Mouse (Mus musculus) liver, adult 2 months (tissue): Measurements from ENCODE around the gene Usp3. TPM values are rescaled to one million over a fixed set of nuclear protein-coding genes. Genes with fewer than 3 reads are reported as not detected.

Experiments
- DNase-seq: peaks from one replicate; pipeline ENCODE4 v3.0.0-alpha.2; 2011; ENCODE audit warnings: low read depth, low spot score; ENCODE audit errors: extremely low read depth
- H3K27ac ChIP-seq: fragments of 200-500 bp; replicated peaks from 2 replicates; pipeline ENCODE4 v1.5.1; 2012; ENCODE audit warnings: low read depth, mild to moderate bottlenecking, control low read depth, inconsistent platforms, low read length; ENCODE audit not compliant: insufficient read depth
- H3K27me3 ChIP-seq: fragments of 200-500 bp; 2 replicates; pipeline ENCODE4 v1.6.1; 2012; ENCODE audit warnings: mild to moderate bottlenecking, moderate library complexity, low read length, inconsistent platforms; ENCODE audit not compliant: control insufficient read depth, insufficient read depth
- H3K36me3 ChIP-seq: fragments of 200-500 bp; 2 replicates; pipeline ENCODE4 v1.6.1; 2012; ENCODE audit warnings: low read length, inconsistent platforms; ENCODE audit not compliant: control insufficient read depth, insufficient read depth
- H3K4me1 ChIP-seq: fragments of 200-500 bp; 2 replicates; pipeline ENCODE4 v1.6.1; 2011; ENCODE audit warnings: low read length; ENCODE audit not compliant: control insufficient read depth, insufficient read depth
- H3K4me3 ChIP-seq: fragments of 200-500 bp; 2 replicates; pipeline ENCODE4 v1.5.1; 2011; ENCODE audit warnings: low read depth, mild to moderate bottlenecking, control low read depth, low read length, moderate library complexity; ENCODE audit not compliant: insufficient read depth
- H3K79me2 ChIP-seq: fragments of 200-500 bp; 2 replicates; pipeline ENCODE4 v1.6.1; 2012; ENCODE audit warnings: inconsistent platforms, mild to moderate bottlenecking, low read length, moderate library complexity; ENCODE audit not compliant: control insufficient read depth, insufficient read depth
- H3K9ac ChIP-seq: fragments of 200-500 bp; 2 replicates; pipeline ENCODE4 v1.6.1; 2012; ENCODE audit warnings: low read depth, mild to moderate bottlenecking, control low read depth, inconsistent platforms, low read length
- CTCF ChIP-seq: fragments of 200-500 bp; IDR thresholded peaks from 2 replicates; pipeline ENCODE4 v1.5.1; 2011; ENCODE audit warnings: low read depth, low read length, control low read depth
- POLR2A ChIP-seq: fragments of 200-500 bp; IDR thresholded peaks from 2 replicates; pipeline ENCODE4 v1.6.1; 2011; ENCODE audit warnings: low read length, control low read depth; ENCODE audit not compliant: insufficient read depth; ENCODE audit errors: extremely low read depth
- WGBS: fragments of 180-500 bp; shearing (Covaris S2); methylation state at CpG from one replicate; pipeline ENCODE4 v1.1.7; 2018; 5-methylcytosine and 5-hydroxymethylcytosine counted together
- polyA plus RNA-seq: library from polyadenylated mRNA; depleted of rRNA; stranded (reverse); fragments of >200 nt; gene quantifications from 2 replicates; pipeline ENCODE4 v1.2.3, GENCODE M21; 2012
- total RNA-seq: library from RNA; depleted of rRNA; stranded (reverse); fragments of >200 nt; gene quantifications from 2 replicates; pipeline ENCODE4 v1.2.3, GENCODE M21; 2014

Usp3 gene
- total and polyA plus RNA-seq, 2 experiments: 11.2 to 37.7 TPM

DNA sequence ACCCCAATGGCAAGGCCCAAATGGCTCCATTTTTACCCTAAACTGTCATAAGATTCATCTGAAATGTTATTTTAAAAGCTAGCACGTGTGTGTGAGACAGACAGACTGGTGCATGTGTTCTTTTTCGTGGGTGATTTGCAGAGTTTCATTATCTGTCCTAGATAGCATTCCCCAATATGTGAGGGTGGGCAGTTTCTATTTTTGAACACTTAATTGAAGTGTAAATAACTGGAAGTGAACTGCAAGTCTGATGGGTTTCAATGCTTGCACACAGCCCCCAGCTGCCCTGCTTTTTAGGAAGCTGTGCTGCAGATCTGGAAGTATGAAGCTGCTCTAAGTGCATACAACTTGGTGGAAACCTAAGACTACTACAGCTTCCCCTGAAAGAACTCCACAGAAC lies 77.8 kb downstream of the Usp3 start:
- Histone ChIP-seq H3K4me1 (peaks cover 15% of the 10 kb centered on the region), H3K9ac (no peak overlapping the region), H3K36me3 (peaks cover 34% of the 10 kb centered on the region), H3K27me3 (no peaks in the 10 kb centered on the region), H3K79me2 (no peaks in the 10 kb centered on the region), H3K27ac (no peak overlapping the region), H3K4me3 (no peak overlapping the region)
- TF ChIP-seq POLR2A (no peak), CTCF (no peak)
- DNase-seq: no peak
- WGBS: 74% methylated on average over 2 of the region's 2 CpGs

DNA sequence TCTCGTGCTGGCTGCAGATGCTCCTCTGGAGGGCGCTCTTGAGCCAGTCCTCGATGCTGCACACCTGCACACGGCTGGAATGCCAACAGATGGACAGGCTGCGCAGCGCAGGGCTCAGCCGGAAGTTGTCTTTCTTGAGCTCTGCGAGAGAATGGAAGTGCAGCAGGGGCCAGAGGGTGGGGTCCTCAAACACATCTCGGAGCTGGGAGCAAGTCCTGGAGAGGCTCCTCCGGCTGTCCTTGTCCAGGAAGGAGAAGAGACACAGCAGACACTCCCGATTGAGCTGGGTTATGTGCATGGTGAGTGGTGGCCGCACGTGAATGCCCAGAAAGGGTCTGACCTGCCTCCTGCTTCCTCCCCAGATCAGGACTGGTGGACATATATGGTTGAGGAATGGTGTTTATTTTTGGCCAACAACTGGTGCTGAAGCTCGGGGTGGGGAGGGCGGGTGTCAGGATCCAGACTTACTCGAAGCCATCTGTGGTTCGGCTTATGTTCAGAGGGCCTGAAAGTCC lies 78.6 kb downstream of the Usp3 start, which contains the start of gene Fbxl22:
TSS of gene Fbxl22 (minus strand) at position 338 of the 515 bp plus-strand sequence.
- Histone ChIP-seq H3K79me2 (no peaks in the 10 kb centered on the region), H3K4me3 (no peak within 1 kb of the TSS), H3K27ac (peak within 1 kb of the TSS; percentile 17; the same call in 1 of the 2 replicates), H3K27me3 (no peaks in the 10 kb centered on the region), H3K36me3 (peaks cover 30% of the 10 kb centered on the region), H3K9ac (no peak within 1 kb of the TSS), H3K4me1 (peaks cover 15% of the 10 kb centered on the region)
- no peak for DNase-seq
- TF ChIP-seq CTCF (peak; percentile 85), POLR2A (no peak)
- WGBS: 58% methylated on average over 17 of the region's 17 CpGs

DNA sequence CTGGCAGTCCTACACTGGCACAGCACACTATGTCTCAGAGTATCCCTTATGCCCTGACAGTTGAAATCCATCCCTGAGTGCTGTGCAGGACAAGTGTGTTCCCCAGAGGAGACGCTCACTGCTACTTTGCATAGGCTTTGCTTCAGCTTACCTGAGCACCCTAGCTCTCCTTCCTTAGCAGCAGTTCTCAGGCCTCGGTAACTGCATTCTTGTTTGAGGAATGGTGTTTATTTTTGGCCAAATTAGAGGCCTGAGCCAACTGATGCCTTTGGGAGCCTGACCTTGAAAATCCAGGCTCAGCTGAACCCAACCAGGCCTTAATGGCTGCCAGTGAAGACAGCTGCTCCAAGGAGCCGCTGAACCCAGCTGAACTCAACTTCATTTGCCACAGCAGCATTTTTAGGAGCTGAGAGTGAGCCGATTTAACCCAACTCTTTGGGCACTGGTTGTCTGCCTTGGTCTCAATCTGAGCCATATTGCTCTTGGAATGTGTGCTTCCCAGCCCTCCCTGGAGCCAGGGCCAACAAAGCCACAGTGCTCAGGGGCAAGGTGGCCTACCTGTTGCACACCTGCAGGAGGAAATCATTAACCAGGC lies 79.2 kb downstream of the Usp3 start:
- 58% methylated on average over 4 of the region's 4 CpGs for WGBS
- TF ChIP-seq POLR2A: no peak
- no peak for TF ChIP-seq CTCF
- no peak overlapping the region for H3K4me3 ChIP-seq
- no peak overlapping the region for H3K9ac ChIP-seq
- H3K27me3 ChIP-seq: no peaks in the 10 kb centered on the region
- peak; percentile 32 for DNase-seq
- H3K27ac ChIP-seq: peak overlapping the region; percentile 17; the same call in 1 of the 2 replicates
- H3K4me1 ChIP-seq: peaks cover 15% of the 10 kb centered on the region
- H3K79me2 ChIP-seq: no peaks in the 10 kb centered on the region
- H3K36me3 ChIP-seq: peaks cover 25% of the 10 kb centered on the region

DNA sequence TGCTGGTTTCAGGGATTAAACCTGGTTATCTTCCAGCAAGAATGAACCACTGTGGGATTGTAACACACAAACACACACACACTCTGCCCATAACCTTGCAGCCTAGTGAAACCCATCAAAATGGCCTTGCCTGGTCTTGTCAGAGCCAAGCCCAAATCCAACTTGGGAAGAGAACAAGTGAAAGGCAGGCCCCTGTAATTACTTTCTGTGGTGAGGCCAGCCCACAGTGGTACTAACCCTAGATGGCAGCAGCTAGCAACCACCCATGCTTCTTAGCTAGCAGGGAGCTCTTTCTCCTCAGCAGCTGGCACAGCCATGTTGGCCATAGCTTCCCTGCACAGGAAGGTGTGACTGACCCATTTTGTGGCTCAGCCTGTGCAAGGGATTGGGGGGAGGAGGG lies 79.8 kb downstream of the Usp3 start:
- no peak overlapping the region for H3K4me3 ChIP-seq
- no peak overlapping the region for H3K9ac ChIP-seq
- peaks cover 15% of the 10 kb centered on the region for H3K4me1 ChIP-seq
- 0 out of 2 replicates have a peak overlapping the region, but pooled peaks have one; percentile 20 for H3K27ac ChIP-seq
- no peak for DNase-seq
- TF ChIP-seq CTCF (0 out of 2 replicates have a peak, but pooled peaks have one; percentile 4), POLR2A (no peak)
- no peaks in the 10 kb centered on the region for H3K27me3 ChIP-seq
- H3K79me2 ChIP-seq: no peaks in the 10 kb centered on the region
- H3K36me3 ChIP-seq: peaks cover 20% of the 10 kb centered on the region

- peak; percentile 75 for DNase-seq
- H3K36me3 ChIP-seq: peaks cover 12% of the 10 kb centered on the region; the same call in 1 of the 2 replicates
Observed at GRCm38 (mm10) chr9:66512351-66512671, 80.6 kb downstream of the Usp3 start.

More at GRCm38 (mm10) chr9:66512351-66512671, 80.6 kb downstream of the Usp3 start:
- Histone ChIP-seq H3K4me1 (peaks cover 15% of the 10 kb centered on the region), H3K27ac (peak overlapping the region; percentile 90), H3K4me3 (peak overlapping the region; percentile 73), H3K27me3 (no peaks in the 10 kb centered on the region), H3K79me2 (no peaks in the 10 kb centered on the region), H3K9ac (peak overlapping the region; percentile 89)
- 0 out of 2 replicates have a peak, but pooled peaks have one; percentile 4 for TF ChIP-seq CTCF
- TF ChIP-seq POLR2A: peak; percentile 78; the same call in 1 of the 2 replicates
- 0% methylated on average over 8 of the region's 8 CpGs for WGBS
